Mouse (Mus musculus): ENCODE data around the gene Gm6588. TPM values are rescaled to one million over a fixed set of nuclear protein-coding genes. Genes with fewer than 3 reads are reported as not detected.
A peak's percentile ranks its signal among the peaks of the same experiment; 100 is the strongest.

Gm6588 gene
- total RNA-seq, 2 experiments from 2014 or later = not detected

DNA sequence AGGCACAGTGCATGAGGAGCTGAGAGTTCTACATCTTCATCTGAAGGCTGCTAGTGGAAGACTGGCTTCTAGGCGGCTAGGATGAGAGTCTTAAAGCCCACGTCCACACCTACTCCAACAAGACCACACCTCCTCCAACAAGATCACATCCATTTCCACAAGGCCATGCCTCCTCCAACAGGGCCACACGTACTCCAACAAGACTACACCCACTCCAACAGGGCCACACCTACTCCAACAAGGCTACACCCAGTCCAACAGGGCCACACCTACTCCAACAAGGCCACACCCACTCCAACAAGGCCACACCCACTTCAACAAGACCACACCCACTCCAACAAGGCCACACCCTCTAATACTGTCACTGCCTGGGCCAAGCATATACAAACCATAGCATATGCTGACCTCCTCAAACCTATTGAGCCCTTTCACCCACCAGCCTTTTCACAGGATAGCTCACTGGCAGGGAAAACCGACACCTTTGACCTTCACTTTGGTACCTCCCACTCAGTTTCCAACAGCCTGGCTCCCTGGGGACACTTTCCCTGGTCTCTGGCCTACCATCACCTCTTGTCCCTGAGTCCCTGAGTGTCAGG is 19.9 kb downstream of the Gm6588 start:
- intact Hi-C loops (cut with DNase I) = no loop called here
- DNase-seq = no peak

DNA sequence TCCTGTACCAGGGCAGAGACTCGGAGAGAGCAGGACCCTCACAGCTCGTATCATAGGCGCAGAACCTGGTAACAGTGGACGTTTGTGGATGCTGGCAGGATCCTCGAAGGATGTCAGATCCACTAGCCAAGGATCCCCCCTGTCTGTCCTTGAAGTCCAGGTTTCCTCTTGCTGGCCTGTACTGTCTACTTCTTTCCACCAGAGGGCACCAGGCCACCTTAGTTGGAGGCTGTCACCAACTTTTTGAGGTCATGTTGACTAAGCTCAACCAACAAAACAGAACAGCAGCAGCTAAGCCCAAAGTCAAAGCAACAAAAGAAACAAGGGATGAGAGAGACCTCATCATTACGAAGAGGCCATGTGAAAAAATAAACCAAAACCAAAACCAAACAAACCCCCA is 20.9 kb downstream of the Gm6588 start:
- intact Hi-C loops (cut with DNase I) = loop anchor here (10.0 kb wide), 2 partner anchors 395 to 585 kb away; no protein-coding TSS in a partner anchor
- DNase-seq = peak in 1 of 2 experiments; percentile 39

DNA sequence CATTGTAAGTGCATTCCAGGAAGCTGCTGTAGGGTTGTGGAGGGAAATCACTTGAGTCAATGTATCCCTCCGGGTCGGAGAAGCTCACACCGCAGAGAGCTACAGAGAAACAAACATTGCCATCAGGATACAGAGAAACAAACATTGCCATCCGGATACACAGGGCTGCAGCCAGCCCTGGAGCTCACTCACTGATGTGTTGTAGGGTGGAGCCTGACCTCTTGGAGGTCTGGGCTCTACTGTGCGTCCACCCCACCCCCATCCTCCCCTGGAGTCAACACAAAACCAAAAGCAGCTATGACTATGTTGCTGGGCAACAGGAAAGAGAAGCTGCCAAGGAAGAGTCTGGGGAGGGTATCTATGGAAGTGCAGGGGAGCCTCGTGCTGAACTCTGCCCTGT is 24.2 kb downstream of the Gm6588 start:
- DNase-seq = no peak
- intact Hi-C loops (cut with DNase I) = loop anchor here (10.0 kb wide), 2 partner anchors 391 to 581 kb away; no protein-coding TSS in a partner anchor

- DNase-seq = no peak
- intact Hi-C loops (cut with DNase I) = no loop called here
Observed at GRCm38 (mm10) chr5:112481946-112482410, 32.8 kb downstream of the Gm6588 start.

GRCm38 (mm10) chr5:112482551-112482950 is 33.3 kb downstream of the Gm6588 start:
- no peak for DNase-seq
- intact Hi-C loops (cut with DNase I) = no loop called here

DNA sequence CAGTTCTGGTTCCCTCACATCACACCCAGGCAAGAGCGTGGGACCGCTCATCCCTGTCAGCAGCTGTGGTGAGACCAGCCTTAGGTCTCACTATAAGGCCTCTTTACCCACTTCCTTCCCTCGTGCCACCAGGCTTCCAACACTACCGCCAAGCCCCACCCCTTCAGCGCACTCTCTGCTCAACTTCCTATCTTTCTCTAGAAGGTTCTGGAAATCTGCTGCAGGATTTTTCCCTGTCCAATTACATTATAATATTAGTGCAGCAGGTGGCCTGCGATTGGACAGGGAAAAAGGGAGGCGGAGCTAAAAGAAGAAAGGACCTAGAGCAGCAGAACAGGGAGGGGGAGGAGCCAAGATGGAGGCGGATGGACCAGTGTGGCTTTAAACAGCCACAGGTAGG is 33.8 kb downstream of the Gm6588 start:
- DNase-seq = no peak

DNA sequence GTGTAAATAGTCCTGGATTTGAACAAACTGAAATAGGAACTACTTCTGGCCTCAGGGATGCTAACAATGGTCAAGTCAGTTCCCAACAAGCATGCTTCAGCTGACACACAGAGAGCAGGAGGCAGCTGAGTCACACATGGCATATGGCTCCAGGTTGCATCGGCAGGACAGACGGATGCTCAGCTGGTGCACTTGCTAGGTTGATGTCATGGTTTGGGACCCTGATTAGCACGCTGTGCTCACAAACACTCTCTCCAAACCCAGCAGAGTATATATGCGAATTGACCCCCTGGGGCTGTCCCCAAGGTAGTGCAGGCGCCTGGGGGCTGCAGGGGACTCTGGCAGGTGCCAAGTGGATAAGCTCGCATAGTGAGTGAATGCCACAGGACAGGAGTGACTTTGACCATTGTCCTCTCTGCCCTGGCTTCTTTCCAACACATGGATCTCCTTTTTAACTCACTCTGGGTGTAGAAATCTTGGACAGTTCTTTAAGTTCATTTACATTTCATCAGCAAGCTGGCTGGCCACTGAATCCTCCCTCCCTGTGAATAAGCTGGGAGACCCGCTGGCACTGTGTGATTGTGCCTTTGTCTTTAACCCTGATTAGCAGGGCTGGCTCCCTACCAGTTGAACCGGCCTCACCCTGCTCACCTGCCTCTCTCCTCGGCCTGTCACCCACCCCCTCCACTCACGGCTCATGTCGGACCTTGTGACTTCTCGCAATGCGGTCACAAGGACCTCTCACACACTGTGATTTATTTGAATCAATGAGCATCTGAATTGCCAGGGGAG is 35.9 kb downstream of the Gm6588 start:
- no peak for DNase-seq
- intact Hi-C loops (cut with DNase I) = no loop called here

More for the DNA sequence above, 33.8 kb downstream of the Gm6588 start:
- intact Hi-C loops (cut with DNase I) = no loop called here

- intact Hi-C loops (cut with DNase I) = no loop called here
- peak in 1 of 2 experiments; percentile 8 for DNase-seq
Observed at GRCm38 (mm10) chr5:112486415-112486814, 37.2 kb downstream of the Gm6588 start.

GRCm38 (mm10) chr5:112487504-112487903 is 38.3 kb downstream of the Gm6588 start:
- intact Hi-C loops (cut with DNase I) = no loop called here

DNA sequence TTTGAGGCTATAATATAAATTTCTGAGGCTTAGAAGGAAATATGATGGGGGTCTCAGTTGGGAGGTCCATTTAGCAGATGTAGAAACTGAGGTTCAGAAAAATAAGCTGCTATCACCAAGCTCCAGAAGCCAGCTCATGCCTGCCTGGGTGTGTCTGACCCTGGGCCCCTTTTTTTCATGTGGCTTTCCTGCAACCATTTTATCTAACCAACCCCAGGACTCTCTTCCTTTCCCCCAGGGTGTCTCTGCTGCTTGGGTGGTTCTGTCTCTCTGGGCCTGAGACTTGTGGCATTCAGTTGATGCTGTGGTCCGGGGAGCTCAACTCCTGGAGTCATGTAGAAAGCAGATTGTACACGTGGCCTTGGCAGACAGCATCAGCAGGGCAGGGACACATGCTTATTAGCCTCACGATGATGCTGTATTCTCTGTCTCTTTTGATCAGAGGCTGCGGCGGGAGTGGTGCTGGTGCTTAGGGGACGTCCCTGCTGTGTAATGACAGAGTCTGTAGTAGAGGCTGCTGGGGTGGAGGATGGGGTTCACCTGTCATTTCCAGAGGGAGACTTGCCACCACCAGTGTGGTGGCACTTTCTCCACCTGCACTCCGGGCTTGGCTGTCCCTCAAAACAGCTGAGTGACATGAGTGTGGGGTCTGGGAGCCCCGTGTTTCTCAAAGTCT is 39.0 kb downstream of the Gm6588 start:
- DNase-seq = no peak
- intact Hi-C loops (cut with DNase I) = no loop called here

More at GRCm38 (mm10) chr5:112487504-112487903, 38.3 kb downstream of the Gm6588 start:
- no peak for DNase-seq

DNA sequence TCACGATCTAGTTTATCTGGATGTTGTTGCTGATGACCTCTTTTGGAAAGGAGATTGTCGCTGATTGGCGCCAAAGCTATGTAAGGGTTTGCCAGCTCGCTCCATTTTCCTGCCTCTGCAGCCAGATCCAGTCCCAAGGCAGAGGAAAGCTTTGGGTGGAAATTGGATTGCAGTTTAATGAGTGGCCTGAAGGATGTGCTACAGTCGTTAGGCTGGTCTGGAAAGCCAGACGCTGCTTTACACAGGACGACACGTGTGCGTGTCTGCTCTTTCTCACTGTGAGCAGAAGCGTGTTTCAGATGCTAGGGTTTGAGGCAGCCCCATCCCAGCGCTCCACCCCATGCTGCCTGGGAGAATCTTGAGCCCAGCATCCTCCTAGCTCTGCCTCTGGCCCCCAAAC is 42.3 kb downstream of the Gm6588 start:
- intact Hi-C loops (cut with DNase I) = no loop called here
- DNase-seq = no peak

DNA sequence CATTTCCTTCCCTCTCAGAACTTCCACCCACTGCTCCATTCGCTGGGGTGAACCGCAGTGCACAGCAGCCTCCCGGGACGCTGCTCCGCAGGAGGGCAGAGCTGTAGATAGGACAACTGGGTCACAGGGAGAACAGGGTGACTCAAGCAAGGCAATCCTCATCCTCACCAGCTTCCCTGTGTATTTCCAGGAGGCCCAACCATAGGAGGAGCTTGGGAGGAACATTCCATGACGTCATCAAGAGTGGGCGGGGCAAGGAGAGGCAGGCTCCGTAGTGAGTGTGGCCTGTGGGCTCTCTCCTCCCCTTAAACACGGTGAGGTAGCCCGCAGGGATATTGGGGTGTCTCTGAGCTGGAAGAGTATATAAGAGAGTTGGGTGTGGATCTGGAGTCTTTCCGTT is 44.3 kb downstream of the Gm6588 start:
- intact Hi-C loops (cut with DNase I) = no loop called here
- no peak for DNase-seq

DNA sequence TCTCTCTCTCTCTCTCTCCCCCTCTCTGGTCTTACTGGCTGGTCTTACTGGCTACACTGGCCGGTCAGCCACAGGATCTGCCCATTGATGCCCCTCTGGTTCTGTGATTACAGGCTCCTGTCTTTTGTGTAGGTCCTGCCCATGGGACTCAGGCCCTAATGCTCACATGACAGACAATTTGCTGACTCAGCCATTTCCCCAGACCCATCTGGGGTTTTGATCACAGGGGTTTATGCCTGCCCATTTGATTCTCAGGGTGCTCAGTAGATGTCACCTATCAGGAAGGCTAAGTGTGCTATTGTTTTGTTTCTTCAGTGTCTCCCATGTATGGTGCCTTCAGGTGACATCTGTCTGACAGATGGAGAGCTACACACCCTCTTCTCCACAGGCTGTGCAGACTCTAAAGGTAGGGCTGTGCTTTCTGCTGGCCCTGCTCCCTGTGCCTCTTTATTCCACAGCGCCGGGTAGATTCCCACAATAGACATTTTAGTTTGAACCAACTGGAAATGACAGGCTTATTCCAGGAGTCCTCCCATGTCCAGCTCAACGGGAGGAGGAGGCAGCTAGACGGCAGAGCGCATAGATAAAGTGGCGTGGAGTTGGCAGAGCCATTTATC is 47.6 kb downstream of the Gm6588 start:
- intact Hi-C loops (cut with DNase I) = no loop called here
- DNase-seq = no peak

GRCm38 (mm10) chr5:112498921-112499917 is 50.0 kb downstream of the Gm6588 start:
- intact Hi-C loops (cut with DNase I) = no loop called here
- DNase-seq = no peak

GRCm38 (mm10) chr5:112499918-112500682 is 50.9 kb downstream of the Gm6588 start:
- intact Hi-C loops (cut with DNase I) = no loop called here
- no peak for DNase-seq
